Mouse (Mus musculus) midbrain, postnatal 0 days (tissue): Measurements from ENCODE around the gene Cnn2. TPM values are rescaled to one million over a fixed set of nuclear protein-coding genes. Genes with fewer than 3 reads are reported as not detected.

ENCODE experiments used
- ATAC-seq: fragments of 200-750 bp; cut with Nextera tagmentation; 2 replicates; pipeline ENCODE4 v1.8.0; 2017; ENCODE audit warnings: moderate number of reproducible peaks, mild to moderate bottlenecking, moderate TSS enrichment, moderate library complexity; ENCODE audit not compliant: low FRiP score
- DNase-seq: peaks from one replicate; pipeline ENCODE4 v3.0.0-alpha.2; 2015; ENCODE audit warnings: low spot score
- H3K27ac ChIP-seq: fragments of 300-500 bp; sonication (generic); 2 replicates; pipeline ENCODE4 v1.5.1; 2014; ENCODE audit warnings: low read depth, mild to moderate bottlenecking, low read length, mixed read lengths
- H3K27me3 ChIP-seq: fragments of 300-500 bp; sonication (generic); 2 replicates; pipeline ENCODE4 v1.6.1; 2014; ENCODE audit warnings: low read length, control low read depth, mixed read lengths; ENCODE audit not compliant: insufficient read depth
- H3K36me3 ChIP-seq: fragments of 300-500 bp; sonication (generic); 2 replicates; pipeline ENCODE4 v1.6.1; 2014; ENCODE audit warnings: low read length, control low read depth, mixed read lengths; ENCODE audit not compliant: insufficient read depth
- H3K4me1 ChIP-seq: fragments of 300-500 bp; sonication (generic); 2 replicates; pipeline ENCODE4 v1.6.1; 2014; ENCODE audit warnings: mild to moderate bottlenecking, control low read depth, antibody characterized with exemption, low read length, mixed read lengths; ENCODE audit not compliant: insufficient read depth
- H3K4me2 ChIP-seq: fragments of 300-500 bp; sonication (generic); 2 replicates; pipeline ENCODE4 v1.6.1; 2014; ENCODE audit warnings: low read depth, mild to moderate bottlenecking, low read length, mixed read lengths; ENCODE audit not compliant: poor library complexity, severe bottlenecking
- H3K4me3 ChIP-seq: fragments of 300-500 bp; sonication (generic); 2 replicates; pipeline ENCODE4 v1.5.1; 2014; ENCODE audit warnings: low read depth, mild to moderate bottlenecking, low read length, moderate library complexity
- H3K9ac ChIP-seq: fragments of 300-500 bp; sonication (generic); replicated peaks from 2 replicates; pipeline ENCODE4 v1.6.1; 2014; ENCODE audit warnings: mild to moderate bottlenecking, low read length, moderate library complexity, mixed read lengths; ENCODE audit not compliant: poor library complexity, severe bottlenecking
- H3K9me3 ChIP-seq: fragments of 300-500 bp; sonication (generic); 2 replicates; pipeline ENCODE4 v1.6.1; 2016; ENCODE audit warnings: low read length, control low read depth
- CTCF ChIP-seq: IDR thresholded peaks from 2 replicates; pipeline ENCODE4 v1.5.1; 2016; ENCODE audit warnings: antibody characterized with exemption, mild to moderate bottlenecking
- WGBS: fragments of 180-500 bp; shearing (Covaris S2); extraction: QIAGEN DNeasy Blood & Tissue Kit; methylation state at CpG from one replicate; pipeline ENCODE4 v1.1.7; 2014; 5-methylcytosine and 5-hydroxymethylcytosine counted together
- polyA plus RNA-seq: library from polyadenylated mRNA; unstranded; fragments of >200 nt; fragmentation: Nextera tagmentation; extraction: Ambion mirVana; gene quantifications from 2 replicates; pipeline ENCODE4 v1.2.1, GENCODE M21; 2015
- total RNA-seq: library from RNA; depleted of rRNA; stranded (reverse); fragments of >200 nt; gene quantifications from 2 replicates; pipeline ENCODE4 v1.2.3, GENCODE M21; 2014

Gene Cnn2
- total and polyA plus RNA-seq, 2 experiments from 2014 or later, result 12.6 to 19.5 TPM

GRCm38 (mm10) chr10:79971183-79971497, 17.2 kb upstream of the Cnn2 start:
- H3K27me3 ChIP-seq, result peaks cover 16% of the 10 kb centered on the region
- DNase-seq (no peak), ATAC-seq (no peak)
- H3K27ac ChIP-seq, result no peak overlapping the region
- 3% methylated on average over 20 of the region's 21 CpGs for WGBS
- peak overlapping the region; percentile 38 for H3K4me3 ChIP-seq
- H3K4me2 ChIP-seq, result peak overlapping the region; percentile 65
- peak overlapping the region; percentile 51 for H3K9ac ChIP-seq
- TF ChIP-seq CTCF, result no peak
- no peaks in the 10 kb centered on the region for H3K4me1 ChIP-seq
- peaks cover 33% of the 10 kb centered on the region for H3K36me3 ChIP-seq
- no peaks in the 10 kb centered on the region for H3K9me3 ChIP-seq

GRCm38 (mm10) chr10:79972831-79973230, 15.6 kb upstream of the Cnn2 start:
- no peak for ATAC-seq
- Histone ChIP-seq H3K27ac (no peak overlapping the region), H3K27me3 (peaks cover 16% of the 10 kb centered on the region), H3K36me3 (peaks cover 33% of the 10 kb centered on the region), H3K9me3 (no peaks in the 10 kb centered on the region), H3K4me3 (no peak overlapping the region), H3K9ac (no peak overlapping the region), H3K4me1 (no peaks in the 10 kb centered on the region), H3K4me2 (no peak overlapping the region)
- TF ChIP-seq CTCF, result no peak
- DNase-seq, result no peak
- 60% methylated on average over 14 of the region's 14 CpGs for WGBS

GRCm38 (mm10) chr10:79974087-79974486, 14.3 kb upstream of the Cnn2 start:
- WGBS, result 90% methylated on average over 21 of the region's 21 CpGs
- no peaks in the 10 kb centered on the region for H3K9me3 ChIP-seq
- DNase-seq (no peak), ATAC-seq (no peak)
- peaks cover 37% of the 10 kb centered on the region for H3K36me3 ChIP-seq
- H3K27me3 ChIP-seq, result peaks cover 16% of the 10 kb centered on the region
- no peak overlapping the region for H3K9ac ChIP-seq
- H3K27ac ChIP-seq, result no peak overlapping the region
- TF ChIP-seq CTCF, result no peak
- no peak overlapping the region for H3K4me3 ChIP-seq
- H3K4me2 ChIP-seq, result no peak overlapping the region
- no peaks in the 10 kb centered on the region for H3K4me1 ChIP-seq

- no peak for DNase-seq
- Histone ChIP-seq H3K9ac (no peak overlapping the region), H3K4me2 (no peak overlapping the region), H3K27ac (no peak overlapping the region), H3K4me1 (no peaks in the 10 kb centered on the region), H3K27me3 (peaks cover 16% of the 10 kb centered on the region), H3K36me3 (peaks cover 42% of the 10 kb centered on the region), H3K9me3 (no peaks in the 10 kb centered on the region), H3K4me3 (no peak overlapping the region)
- no peak for ATAC-seq
- no peak for TF ChIP-seq CTCF
- WGBS, result 84% methylated on average over 8 of the region's 8 CpGs
These were observed 13.7 kb upstream of the Cnn2 start for GRCm38 (mm10) chr10:79974668-79975067.

- Histone ChIP-seq H3K36me3 (peaks cover 42% of the 10 kb centered on the region), H3K27me3 (peaks cover 9% of the 10 kb centered on the region), H3K9ac (no peak overlapping the region), H3K4me2 (no peak overlapping the region), H3K27ac (no peak overlapping the region), H3K9me3 (no peaks in the 10 kb centered on the region), H3K4me1 (no peaks in the 10 kb centered on the region), H3K4me3 (no peak overlapping the region)
- DNase-seq (no peak), ATAC-seq (no peak)
- WGBS, result 83% methylated on average over 28 of the region's 28 CpGs
- no peak for TF ChIP-seq CTCF
These were observed 12.2 kb upstream of the Cnn2 start for GRCm38 (mm10) chr10:79976071-79976721.

- Histone ChIP-seq H3K9ac (no peak overlapping the region), H3K27me3 (peaks cover 4% of the 10 kb centered on the region), H3K27ac (no peak overlapping the region), H3K36me3 (peaks cover 42% of the 10 kb centered on the region), H3K4me1 (0 out of 2 replicates have a peak, but pooled peaks cover 2% of the 10 kb centered on the region), H3K9me3 (no peaks in the 10 kb centered on the region), H3K4me3 (no peak overlapping the region), H3K4me2 (no peak overlapping the region)
- no peak for ATAC-seq
- TF ChIP-seq CTCF, result no peak
- WGBS, result 78% methylated on average over 26 of the region's 36 CpGs
- no peak for DNase-seq
These were observed 11.7 kb upstream of the Cnn2 start for GRCm38 (mm10) chr10:79976722-79977107.
